Mouse (Mus musculus): ENCODE results near the gene Men1.

Gene Men1

DNA sequence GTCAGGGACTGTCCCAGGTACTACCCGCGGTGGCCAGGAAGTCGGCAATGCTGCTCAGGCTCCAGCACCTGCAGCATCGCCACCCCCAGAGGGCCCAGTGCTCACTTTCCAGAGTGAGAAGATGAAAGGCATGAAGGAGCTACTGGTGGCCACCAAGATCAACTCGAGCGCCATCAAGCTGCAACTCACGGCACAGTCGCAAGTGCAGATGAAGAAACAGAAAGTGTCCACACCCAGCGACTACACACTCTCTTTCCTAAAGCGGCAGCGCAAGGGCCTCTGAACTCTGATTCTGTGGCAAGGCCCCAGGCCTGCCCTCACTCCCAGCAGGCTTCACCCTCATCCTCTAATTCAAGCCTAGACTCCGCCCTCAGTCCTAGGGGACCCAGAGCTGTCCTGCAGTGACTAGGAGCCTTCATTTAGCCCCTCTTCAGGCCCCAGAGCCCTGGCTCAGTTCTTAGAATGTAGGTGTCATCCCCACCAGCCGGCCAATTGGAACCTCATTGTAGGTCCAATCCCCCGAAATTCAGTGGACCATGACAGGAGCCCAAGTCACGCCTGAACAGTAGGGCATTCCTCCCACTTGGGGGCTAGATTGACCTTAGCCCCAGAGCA is 5.2 kb downstream of the Men1 start:
- DNase-seq (ENCODE audit: low spot score) = no peak

DNA sequence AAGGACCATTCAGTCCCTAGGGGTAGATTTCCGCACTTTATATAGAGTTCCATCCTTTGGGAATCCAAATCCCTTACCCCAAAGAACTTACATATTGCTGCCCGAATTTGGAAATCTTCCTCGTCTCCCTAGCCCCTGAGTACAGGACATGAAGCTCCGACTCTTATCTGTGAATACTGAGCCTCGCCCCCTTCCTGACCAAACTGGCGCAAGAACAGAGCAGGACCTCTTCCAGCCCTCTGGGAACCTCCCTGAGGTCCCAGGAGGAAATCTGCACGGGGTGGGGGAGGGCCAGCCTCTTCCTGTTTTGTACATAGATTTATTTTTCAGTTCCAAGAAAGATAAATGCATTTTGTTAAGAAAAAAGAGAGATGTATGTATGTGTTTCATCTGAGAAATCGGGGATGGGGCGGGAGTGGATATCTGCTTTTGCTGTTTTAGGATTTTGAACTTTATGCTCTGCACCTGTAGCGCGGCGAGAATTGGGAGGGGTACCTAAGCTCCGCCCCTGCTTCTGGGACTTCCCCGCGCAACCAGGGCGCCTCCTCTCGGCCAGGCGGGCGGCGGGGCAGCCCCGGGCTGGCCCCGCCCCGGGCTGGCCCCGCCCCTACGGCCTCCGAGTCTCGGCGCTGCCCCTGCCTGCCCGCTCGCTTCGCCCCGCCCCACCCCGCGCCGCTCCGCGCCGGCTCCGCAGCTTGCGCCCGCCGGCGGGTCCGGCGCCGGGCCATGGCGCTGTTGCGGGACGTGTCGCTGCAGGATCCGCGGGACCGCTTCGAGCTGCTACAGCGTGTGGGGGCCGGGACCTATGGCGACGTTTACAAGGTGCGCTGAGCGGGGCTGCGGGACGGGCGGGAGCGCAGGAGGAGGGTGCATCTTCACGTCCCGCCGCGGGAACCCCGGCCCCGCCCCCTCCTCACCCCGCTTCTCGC is 6.0 kb downstream of the Men1 start, which contains the start of gene Map4k2:
Map4k2 (plus strand) TSS at position 612 of the 929 bp plus-strand sequence.
- DNase-seq (ENCODE audit: low spot score) = peak; percentile 83

DNA sequence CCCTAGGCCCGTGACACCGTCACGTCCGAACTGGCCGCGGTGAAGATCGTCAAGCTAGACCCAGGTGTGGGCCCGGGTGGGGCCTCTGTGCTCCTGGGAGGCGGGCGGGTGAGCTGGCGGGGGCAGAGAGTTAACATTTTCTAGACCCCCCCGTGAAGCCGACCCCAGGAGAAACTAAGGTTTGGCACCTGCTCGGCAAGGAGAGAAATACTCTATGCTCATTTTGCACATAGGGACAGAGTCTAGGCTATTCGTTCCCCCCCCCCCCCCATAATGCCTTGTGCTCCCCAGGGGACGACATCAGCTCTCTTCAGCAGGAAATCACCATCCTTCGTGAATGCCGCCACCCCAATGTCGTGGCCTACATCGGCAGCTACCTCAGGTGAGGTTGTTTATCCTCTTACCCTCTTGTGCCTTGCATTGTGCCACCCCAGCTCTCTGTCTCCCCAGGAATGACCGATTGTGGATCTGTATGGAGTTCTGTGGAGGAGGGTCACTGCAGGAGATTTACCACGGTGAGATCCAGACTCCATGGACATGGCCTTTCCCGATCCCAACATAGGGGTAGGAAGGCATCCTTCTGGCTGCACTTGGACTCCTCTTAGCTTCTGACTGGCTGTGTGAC is 6.8 kb downstream of the Men1 start:
- peak; percentile 11 for DNase-seq (ENCODE audit: low spot score)

DNA sequence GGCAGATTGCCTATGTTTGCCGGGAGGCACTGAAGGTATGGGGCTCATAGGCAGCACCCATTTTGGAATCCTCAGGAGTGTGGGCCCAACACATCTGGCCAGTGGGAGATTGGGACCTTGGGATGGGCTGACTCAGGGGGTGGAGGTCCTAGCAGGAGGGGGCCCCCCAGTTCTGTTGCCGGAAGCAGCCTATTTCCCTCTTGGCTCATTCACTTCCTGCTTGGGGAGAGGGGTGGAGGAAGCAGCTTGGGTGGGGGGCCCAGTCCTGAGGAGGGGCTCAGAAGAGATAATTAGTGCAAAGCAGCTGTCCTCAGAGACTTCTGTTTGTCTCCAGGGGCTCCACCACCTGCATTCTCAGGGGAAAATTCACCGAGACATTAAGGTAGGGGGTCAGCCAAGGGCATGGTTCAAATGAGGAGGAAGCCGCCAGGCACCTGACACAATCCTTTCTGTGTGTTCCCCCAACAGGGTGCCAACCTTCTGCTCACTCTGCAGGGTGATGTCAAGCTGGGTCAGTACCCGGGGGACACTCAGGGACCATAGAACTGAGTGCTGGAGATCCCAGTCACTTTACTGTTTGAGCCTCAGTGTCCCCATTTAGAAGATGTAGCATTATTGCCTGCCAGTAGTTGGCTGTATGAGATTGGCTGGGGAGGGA is 7.6 kb downstream of the Men1 start:
- no peak for DNase-seq (ENCODE audit: low spot score)

DNA sequence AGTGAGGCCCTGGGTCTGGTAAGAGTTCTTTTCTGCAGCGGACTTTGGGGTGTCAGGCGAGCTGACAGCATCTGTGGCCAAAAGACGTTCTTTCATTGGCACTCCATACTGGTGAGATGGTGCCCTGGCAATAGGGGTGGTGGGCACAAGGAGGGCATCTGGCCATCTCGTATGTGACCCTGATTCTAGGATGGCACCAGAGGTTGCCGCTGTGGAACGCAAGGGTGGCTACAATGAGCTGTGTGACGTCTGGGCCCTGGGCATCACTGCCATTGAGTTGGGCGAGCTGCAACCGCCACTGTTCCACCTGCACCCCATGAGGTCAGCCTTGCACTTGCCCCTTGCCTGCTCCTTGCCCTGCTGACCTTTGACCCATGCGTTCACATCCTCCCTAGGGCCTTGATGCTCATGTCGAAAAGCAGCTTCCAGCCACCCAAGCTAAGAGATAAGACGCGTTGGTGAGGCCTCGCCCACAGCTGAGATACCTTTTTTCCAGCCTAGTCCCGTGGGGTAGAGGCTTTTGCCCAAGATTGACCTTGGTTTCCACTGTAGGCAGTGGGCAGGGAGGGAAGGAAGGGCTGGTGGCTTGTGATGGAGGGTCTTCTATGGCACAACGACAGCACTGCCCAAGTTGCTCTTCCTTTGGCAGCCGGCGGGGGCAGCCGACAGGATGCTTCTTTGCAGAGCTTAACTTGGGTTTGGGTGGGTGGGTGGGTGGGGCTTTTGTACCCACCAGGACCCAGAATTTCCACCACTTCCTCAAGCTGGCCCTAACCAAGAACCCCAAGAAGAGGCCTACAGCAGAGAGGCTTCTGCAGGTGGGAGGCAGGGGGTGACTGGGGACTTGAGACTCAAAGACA is 8.5 kb downstream of the Men1 start:
- no peak for DNase-seq (ENCODE audit: low spot score)

DNA sequence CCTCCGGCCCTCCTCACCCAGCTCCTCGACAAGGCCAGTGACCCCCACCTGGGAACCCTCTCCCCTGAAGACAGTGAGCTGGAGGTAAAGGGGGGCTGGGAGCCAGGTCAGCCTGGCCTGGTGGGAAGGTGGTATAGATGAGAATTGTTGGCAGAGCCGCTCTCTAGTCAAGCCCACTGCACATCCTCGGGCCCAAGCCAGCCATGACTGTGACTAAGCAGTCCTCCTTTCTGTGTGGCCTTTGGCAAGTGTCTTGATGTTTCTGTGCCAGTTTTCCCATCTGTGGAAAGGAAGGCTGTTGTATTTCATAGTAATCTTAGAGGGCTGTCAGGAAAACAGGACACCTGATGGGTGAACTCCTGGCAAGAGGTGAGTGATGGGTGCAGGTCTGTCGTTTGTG is 9.2 kb downstream of the Men1 start:
- DNase-seq (ENCODE audit: low spot score) = no peak

DNA sequence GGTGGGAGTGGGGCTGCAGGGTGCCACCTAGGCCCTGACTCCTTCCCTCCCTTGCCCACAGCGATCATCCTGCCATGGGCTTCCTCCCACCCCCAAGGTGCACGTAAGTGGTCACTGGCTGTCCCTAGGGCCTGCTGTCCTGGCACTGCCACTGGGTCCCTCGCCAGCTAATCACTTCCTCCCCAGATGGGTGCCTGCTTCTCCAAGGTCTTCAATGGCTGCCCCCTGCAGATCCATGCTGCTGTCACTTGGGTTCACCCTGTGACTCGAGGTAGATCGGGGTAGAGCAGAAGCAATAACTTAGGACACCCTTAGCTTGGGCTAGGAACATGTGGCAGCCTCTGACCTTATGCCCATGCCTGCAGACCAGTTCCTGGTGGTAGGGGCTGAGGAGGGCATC is 11.2 kb downstream of the Men1 start:
- DNase-seq (ENCODE audit: low spot score) = no peak

DNA sequence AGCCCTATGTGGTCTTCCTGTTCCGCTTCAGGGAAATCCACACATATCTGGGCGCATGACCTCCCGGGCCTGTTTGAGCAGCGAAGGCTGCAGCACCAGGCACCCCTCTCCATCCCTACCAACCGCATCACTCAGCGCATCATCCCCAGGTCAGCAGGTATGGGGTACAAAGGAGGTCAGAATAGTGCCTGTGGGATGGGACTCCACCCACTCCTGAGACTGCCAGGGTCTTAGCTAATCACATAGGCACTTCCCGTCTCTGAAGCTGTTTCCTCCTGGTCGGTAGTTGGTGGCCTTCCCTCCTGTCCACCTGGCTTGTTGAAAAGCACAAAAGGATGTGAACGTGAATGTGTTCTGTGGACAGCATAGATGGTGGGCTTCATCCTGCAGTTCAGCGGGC is 11.9 kb downstream of the Men1 start:
- no peak for DNase-seq (ENCODE audit: low spot score)

DNA sequence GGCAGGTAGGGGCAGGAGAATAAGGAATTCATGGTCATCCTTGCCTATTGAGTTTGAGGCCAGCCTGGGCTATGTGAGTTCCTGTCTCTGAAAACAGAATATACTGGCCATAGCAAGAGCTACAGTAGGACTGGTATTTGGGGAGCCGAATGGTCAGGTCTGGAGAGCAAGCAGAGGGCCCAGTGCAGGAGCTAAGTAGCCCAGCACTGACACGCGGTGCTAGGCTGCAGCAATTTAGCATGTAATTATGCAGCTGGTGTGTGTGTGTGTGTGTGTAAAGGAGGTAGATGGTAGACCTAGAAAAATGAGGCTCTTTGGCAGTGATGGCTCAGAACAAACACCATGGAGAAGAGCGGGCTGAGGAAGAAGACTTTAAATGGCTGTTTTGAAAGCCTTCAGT is 12.8 kb downstream of the Men1 start:
- DNase-seq (ENCODE audit: low spot score) = no peak

DNA sequence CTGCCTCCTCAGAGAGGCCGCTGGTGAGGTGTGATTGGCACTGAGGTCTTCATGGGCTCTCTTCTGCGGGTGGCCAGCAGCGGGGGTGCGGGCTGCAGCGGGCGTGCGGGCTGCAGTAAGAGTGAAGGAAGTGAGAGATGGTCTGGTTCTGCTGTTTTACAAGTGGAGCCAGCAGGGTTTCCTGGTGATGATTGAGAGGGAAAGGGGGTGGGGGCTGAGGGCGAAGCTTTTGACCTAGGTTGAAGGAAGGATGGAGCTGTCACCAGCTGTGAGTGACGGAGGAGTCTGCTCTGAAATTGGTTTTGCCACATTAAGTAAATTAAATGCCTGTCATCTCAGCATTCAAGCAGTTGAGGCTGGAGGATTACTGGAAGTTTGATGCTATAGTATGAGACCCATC is 13.9 kb downstream of the Men1 start:
- peak; percentile 33 for DNase-seq (ENCODE audit: low spot score)

DNA sequence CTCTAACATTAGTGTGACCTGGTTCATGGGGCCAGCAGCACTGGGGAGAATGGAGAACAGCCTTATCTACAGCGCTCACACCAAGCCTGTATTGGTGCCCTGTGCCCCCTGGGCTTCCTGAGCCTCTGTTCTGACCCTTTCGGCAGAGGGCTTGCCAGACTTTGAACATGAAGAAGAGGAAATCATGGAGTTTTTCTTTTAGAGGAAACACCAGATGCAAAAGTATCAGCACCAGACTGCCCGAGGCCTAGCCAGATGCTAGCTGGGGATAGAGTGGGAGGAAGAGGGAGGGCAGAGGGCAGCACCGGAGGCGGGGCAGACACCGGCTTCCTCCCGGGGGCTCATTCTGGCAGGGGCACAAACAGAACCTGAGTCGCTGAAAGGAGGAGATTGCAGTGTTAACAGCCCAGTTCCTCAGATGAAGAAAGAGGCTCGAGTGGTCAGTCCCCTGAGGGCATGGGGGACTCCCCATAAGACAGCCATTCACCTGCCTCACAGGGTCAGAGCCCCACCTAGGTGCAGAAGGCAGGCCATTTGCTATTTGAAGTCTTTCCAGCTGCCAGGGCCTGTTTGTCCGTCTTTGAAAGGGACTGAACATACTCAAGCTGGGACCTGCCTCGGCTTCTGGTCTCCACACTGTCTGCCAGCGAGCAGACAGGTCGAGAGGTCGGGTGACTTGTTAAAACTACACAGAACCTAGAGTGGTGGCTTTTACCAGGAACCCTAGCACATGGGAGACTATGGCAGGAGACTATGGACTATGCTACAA is 14.6 kb downstream of the Men1 start:
- peak; percentile 54 for DNase-seq (ENCODE audit: low spot score)

DNA sequence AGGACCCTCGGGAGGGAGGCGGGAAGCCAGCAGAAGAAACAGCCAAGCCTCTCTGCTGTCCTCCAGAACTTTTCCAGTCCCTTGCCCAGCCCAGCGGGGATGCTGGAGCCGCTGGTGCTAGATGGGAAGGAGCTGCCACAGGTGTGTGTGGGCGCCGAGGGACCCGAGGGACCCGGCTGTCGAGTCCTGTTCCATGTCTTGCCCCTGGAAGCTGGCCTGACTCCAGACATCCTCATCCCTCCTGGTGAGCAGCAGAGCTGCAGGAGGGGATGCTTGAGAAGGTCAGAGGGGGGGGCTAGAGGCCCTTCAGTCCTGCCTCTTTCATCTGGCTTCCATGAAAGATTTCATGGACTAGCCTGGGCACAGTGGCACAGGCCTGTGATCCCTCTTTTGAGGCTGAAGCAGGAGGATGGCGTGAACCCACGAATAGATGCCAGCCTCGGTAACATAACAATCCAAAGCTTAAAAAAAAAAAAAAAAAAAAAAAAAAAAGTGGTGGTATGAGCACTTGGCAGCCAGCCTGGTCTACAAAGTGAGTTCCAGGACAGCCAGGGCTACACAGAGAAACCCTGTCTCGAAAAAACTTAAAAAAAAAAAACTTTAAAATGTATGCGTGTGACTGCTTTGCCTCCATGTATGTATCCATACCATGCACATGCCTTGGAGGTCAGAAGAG is 16.8 kb downstream of the Men1 start:
- DNase-seq (ENCODE audit: low spot score) = no peak

DNA sequence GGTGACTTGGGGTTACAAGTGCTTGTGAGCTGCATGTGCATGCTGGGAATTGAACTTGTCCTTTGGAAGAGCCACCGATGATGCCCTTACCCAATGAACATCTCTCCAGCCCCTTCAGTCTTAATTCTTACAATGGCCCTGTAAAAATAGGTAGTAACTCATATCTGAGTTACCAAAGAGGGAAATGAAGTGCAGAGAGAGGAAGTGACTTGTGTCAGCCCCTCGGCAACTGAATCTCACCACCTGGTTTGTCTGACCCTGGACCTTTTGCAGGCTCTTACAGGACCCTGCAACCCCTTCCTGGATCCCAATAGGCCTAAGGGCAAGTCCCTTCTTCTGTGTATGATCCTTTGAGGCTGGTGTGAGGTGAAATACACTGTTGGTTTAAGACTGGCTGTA is 17.3 kb downstream of the Men1 start:
- DNase-seq (ENCODE audit: low spot score) = no peak

DNA sequence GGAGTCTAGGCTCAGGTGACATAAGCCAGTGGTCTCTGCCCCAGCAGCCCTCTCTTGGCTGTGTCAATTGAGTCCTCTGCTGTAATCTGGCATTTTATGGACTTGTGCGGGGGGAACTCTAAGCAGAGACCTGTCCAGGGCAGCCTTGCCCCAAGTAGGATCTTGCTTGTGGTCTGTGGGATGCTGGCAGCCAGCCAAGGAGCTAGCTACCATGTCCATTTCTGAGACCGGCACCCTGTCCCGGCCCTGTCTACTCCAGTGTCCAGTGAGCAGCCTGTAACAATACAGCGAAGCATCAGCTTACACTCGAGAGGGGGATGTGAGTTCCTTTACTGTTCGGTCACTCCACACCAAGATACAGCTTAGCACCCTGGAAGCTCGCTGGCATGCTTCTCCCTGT is 19.3 kb downstream of the Men1 start:
- DNase-seq (ENCODE audit: low spot score) = no peak

DNA sequence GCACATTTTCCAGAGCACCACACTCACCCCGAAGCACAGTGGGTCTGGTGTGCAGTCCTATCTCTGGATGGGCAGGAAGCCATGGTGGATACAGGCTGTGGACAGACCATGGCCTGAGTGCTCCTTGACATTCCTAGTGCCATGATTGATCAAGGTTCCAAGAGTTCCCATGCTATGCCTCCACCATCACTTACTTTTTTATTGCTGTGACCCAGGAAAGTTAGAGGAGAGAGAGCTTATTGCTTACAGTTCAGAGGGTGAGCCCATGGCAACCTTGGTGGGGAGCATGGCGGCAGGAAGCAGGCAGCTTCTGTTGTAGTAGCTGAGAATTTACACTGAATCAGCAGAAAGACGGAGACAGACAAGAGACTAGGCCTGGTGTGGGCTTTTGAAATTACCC is 26.5 kb downstream of the Men1 start:
- no peak for DNase-seq (ENCODE audit: low spot score)

DNA sequence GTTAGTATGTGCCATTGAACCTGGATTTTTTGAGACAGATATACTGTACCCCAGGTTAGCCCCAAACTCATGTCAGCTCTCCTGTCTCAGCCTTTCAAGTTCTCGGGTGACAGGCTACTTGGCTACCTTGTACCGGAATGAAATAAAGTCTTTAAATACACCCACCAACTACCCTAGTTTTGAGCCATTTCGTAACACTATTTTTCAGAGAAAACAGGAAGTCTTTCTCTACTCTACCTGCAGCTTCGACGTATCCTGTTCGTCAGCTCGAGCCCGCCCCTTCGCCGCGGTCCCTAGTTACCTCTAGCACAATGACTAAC is 28.3 kb downstream of the Men1 start:
- no peak for DNase-seq (ENCODE audit: low spot score)

DNA sequence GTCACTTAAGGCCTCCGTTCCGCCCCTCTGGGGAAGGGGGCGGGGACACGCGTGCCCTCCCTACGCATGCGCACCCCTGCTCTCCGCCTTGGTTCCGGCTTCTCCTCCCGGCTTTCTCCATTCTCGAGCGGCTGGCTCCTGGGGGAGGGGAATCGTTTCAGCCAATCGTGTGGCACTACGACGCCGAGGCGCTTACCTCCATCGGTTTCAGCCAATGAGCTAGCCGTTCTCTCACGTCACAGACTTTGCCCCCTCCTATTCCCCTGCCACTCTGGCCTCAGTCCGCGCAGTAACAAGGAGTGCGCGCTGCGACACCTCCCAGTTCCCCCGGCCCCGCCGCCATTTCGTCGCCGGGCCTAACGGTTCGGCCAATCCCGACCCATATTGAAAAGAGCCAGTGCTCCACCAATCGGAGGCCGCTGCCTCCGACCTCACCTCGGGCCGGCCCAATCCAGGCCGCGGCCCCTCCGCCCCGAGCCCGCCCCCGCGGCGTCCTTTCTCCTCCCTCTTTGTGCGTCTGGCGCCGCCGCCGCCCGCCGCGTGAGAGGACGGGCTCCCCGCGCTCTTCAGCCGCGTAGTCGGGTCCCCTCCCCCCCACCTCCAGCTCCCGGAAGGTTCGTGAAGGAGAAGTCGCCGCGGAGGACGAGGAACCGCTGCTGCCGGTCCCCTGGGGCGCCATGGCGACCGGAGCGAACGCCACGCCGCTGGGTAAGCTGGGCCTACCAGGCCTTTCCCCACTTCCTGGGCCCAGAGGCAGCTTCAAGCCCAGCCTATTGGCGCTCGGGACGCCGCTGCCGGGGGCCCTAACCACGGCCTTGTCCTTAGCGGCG is 28.8 kb downstream of the Men1 start, which contains the start of gene Sf1:
Sf1 (plus strand) TSS at position 280 of the 830 bp plus-strand sequence.
- DNase-seq (ENCODE audit: low spot score) = peak; percentile 100

DNA sequence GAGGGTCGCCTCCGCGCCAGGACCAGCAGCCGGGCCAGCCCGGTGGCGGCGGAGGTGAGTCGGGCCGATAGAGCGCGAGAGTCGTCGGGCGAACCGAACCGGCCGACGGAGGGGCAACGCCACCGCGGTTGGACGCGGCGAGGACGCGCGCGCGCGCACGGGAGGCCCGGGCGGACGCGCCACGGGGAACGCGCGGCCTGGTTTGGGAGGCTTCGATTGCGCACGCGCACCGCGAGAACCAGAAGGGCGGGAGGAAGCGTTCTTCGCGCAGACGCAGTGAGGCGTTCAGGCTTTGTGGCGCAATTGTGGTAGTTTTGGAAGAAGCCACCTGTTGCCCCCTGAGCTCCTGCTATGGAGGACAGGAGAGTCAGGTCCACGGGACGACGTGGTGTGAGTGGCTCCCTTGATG is 29.5 kb downstream of the Men1 start:
- DNase-seq (ENCODE audit: low spot score) = peak; percentile 91

DNA sequence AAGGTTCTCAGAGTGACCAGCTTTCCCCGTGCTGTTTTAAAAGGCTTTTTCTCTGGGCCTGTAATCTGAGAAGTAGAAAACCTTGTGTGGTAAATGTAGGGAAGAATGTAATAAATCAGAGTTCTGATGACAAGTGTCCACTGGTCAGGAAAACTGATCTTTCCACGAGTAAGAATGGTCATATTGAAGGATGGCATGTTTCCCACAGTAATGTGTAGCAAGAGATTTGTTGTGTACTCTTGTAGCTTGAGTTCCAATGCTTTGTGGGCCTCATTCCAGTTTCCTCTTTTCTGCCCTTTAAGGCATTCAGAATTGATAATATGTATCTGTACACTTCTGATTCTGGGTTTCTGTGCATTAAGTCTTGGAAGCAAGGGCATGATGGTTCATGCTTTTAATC is 30.1 kb downstream of the Men1 start:
- DNase-seq (ENCODE audit: low spot score) = no peak
